ENCODE assay signal across 1 mouse cellular context in genomic region chr10:80805925-80806324, GRCm38 (mm10).
TF ChIP-seq lines count a peak whose summit lies in the region.

No protein-coding gene starts in this region.

TF ChIP-seq in CH12.LX, 34 proteins besides CTCF, POLR2A, EP300 and RAD21:
- TF ChIP-seq SMC3 (IDR thresholded peaks at IDR 0.05; ENCODE audit: low read depth, low read length) (peak; percentile 47), HCFC1 (IDR thresholded peaks at IDR 0.05; ENCODE audit: low read depth, low read length) (no peak)
TF ChIP-seq in CH12.LX: peak in this region for 1.
